Mouse (Mus musculus) liver, postnatal 0 days (tissue): ENCODE data around the gene Lacc1.

Source experiments
- CTCF ChIP-seq: sonication (generic); IDR thresholded peaks from 2 replicates; pipeline ENCODE4 v1.5.1; 2016; ENCODE audit warnings: antibody characterized with exemption, low read depth
- EP300 ChIP-seq: IDR thresholded peaks from 2 replicates; pipeline ENCODE4 v1.6.1; 2016; ENCODE audit warnings: antibody characterized with exemption, low read depth, mild to moderate bottlenecking

DNA sequence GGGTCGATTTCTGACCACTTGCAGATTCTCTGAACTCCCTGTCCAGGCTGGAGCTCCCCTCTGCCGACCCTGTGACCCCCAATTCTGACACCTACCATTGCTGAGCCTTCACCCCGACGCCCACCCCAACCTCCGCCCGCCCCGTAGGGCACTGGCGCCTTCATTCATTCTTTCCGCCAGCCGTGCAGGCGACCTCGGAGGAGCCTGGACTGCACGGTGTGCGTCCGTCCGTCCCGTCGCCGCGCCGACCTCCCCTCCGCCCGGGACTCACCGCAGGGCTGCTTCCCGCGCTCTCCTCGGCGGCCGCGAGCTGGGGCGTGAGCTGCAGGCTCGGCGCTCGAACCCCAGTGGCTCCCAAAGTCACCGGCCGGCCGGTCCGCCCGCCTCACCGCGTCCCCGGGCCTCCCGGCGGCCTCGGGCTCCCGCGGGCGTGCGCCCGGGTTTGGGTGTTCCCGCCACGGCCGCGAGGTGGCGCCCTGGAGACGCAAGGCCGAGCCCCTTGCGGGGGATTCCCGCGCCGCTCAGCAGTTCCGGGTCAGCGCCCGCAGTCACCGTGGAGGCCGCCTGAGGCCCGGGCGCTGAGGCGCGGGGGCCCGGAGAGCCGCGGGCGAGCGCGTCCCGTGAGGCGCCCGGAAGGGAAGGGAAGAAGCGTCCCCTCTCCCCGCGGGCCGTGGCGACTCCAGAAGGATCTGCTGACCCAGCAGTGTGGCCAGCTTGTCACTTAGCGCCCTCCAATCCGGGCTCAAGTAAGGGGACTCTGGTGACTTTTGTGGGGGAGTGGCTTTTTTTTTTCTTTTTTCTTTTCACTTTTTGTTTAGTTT, at the start of gene Lacc1, which contains the start of gene Ccdc122:
- TF ChIP-seq CTCF (peak; percentile 68), EP300 (no peak)
